Mouse (Mus musculus): Measurements from ENCODE around the gene Gclc. TPM values are rescaled to one million over a fixed set of nuclear protein-coding genes. Genes with fewer than 3 reads are reported as not detected.

Gclc gene
- total RNA-seq, 2 experiments from 2014 or later, result 44.6 to 56.8 TPM

DNA sequence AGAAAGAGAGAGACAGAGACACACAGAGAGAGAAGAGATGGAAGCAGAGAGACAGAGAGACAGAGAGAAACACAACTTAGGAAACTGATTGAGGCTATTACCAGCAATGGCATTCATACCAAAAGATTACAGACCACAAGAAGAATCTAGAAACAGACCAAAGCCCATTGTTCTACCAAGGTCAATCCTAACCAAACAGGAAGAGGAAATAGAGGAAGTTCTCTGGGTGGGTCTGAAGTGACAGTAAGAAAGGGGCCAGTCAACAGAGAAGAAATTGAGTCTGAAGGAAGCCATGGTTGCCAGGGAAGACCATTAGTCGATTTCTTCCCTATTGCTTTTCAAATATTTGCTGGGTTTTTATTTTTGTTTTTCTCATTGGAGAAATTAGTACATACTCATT is 81.4 kb downstream of the Gclc start:
- peak; percentile 77 for ATAC-seq (replicated peaks; ENCODE audit: poor library complexity, severe bottlenecking)

DNA sequence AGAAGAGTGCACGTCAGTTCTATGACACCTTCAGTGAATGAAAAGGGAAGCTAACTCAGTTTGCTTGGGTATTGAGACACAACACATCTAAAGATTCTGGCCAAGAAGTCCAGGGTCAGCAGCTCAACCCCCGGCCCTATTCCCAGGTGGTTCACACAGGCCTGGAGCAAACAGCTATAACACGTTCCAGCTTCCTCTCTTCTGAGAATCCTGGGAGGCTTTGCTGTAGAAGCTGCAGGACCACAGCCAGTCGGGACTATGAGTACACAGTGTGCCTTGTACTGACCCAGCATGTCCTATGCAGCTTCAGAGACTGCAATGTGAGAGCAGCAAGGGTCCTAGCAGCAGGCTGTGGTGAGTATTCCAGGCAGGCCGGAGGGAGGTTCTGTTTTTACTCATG is 84.3 kb downstream of the Gclc start:
- ATAC-seq (replicated peaks; ENCODE audit: poor library complexity, severe bottlenecking), result no peak

Other genes starting within 250 kb of the Gclc start
- 16.3 and 17.1 TPM in 2 replicates for gene Lrrc1, start 209.7 kb upstream of the Gclc start, total RNA-seq (2014; fragmentation: Nextera tagmentation)
- gene Lrrc1, start 209.7 kb upstream of the Gclc start, total RNA-seq (2017), result 9.5 and 10.9 TPM in 2 replicates
- gene Klhl31, start 118.0 kb upstream of the Gclc start, total RNA-seq (2014; fragmentation: Nextera tagmentation), result not detected in 2 replicates
- gene Klhl31, start 118.0 kb upstream of the Gclc start, total RNA-seq (2017), result not detected in 2 replicates
- gene Elovl5, start 162.8 kb downstream of the Gclc start, total RNA-seq (2014; fragmentation: Nextera tagmentation), result 79.8 and 80.9 TPM in 2 replicates
- 123 and 128 TPM in 2 replicates for gene Elovl5, start 162.8 kb downstream of the Gclc start, total RNA-seq (2017)